Mouse (Mus musculus) MEL (cell line): ENCODE measurements at regions not wholly inside any gene's neighbourhood (a gene's known extent, or its start where the extent isn't known, plus 50 kb on each side); places are given as distances from the start of the nearest gene placed in this dataset.

Experiments
- DNase-seq: peaks from one replicate; pipeline ENCODE4 v3.0.0; 2011; ENCODE audit warnings: low read depth, low spot score
- H3K27ac ChIP-seq: 2 replicates; pipeline ENCODE4 v1.5.1; 2012; ENCODE audit warnings: low read depth, mild to moderate bottlenecking, control low read depth, low read length, moderate library complexity; ENCODE audit not compliant: control insufficient read depth
- H3K27me3 ChIP-seq, 2 experiments: fragments of 150-350 bp in 1 of 2; sonication (generic) in 1 of 2; 2 replicates each; pipeline ENCODE4 v1.6.1; 2012; ENCODE audit warnings: low read length in 2 of 2, mild to moderate bottlenecking in 2 of 2, improper control_type of control experiment in 1 of 2, moderate library complexity in 1 of 2; ENCODE audit not compliant: insufficient read depth in 2 of 2, control insufficient read depth in 1 of 2
- H3K36me3 ChIP-seq, 2 experiments: 2 replicates each; pipeline ENCODE4 v1.6.1; 2012 to 2014; ENCODE audit warnings: low read length in 2 of 2, improper control_type of control experiment in 1 of 2, inconsistent platforms in 1 of 2, mild to moderate bottlenecking in 1 of 2; ENCODE audit not compliant: insufficient read depth in 2 of 2, control insufficient read depth in 1 of 2
- H3K4me1 ChIP-seq, 2 experiments: fragments of 150-350 bp in 1 of 2; sonication (generic) in 1 of 2; 2 replicates each; pipeline ENCODE4 v1.6.1; 2012; ENCODE audit warnings: low read length in 2 of 2, improper control_type of control experiment in 1 of 2, mild to moderate bottlenecking in 1 of 2; ENCODE audit not compliant: insufficient read depth in 2 of 2, control insufficient read depth in 1 of 2
- H3K4me3 ChIP-seq, 2 experiments: fragments of 150-350 bp in 1 of 2; sonication (generic) in 1 of 2; 2 replicates each; pipeline ENCODE4 v1.5.1; 2012; ENCODE audit warnings: low read depth in 2 of 2, low read length in 2 of 2, mild to moderate bottlenecking in 2 of 2, moderate library complexity in 2 of 2, control low read depth in 1 of 2, improper control_type of control experiment in 1 of 2; ENCODE audit not compliant: control insufficient read depth in 1 of 2, insufficient read depth in 1 of 2
- H3K79me2 ChIP-seq: 2 replicates; pipeline ENCODE4 v1.6.1; 2012; ENCODE audit warnings: mild to moderate bottlenecking, low read length, moderate library complexity; ENCODE audit not compliant: control insufficient read depth, poor library complexity, insufficient read depth
- H3K9ac ChIP-seq: 2 replicates; pipeline ENCODE4 v1.6.1; 2012; ENCODE audit warnings: low read depth, mild to moderate bottlenecking, control low read depth, low read length, moderate library complexity; ENCODE audit not compliant: control insufficient read depth, poor library complexity, severe bottlenecking
- H3K9me3 ChIP-seq: fragments of 150-350 bp; sonication (generic); replicated peaks from 2 replicates; pipeline ENCODE4 v1.6.1; 2012; ENCODE audit warnings: mild to moderate bottlenecking, low read length, improper control_type of control experiment, moderate library complexity; ENCODE audit not compliant: insufficient read depth
- BHLHE40 ChIP-seq: IDR thresholded peaks from 2 replicates; pipeline ENCODE4 v1.6.1; 2012; ENCODE audit warnings: low read depth, mild to moderate bottlenecking, inconsistent platforms, low read length, improper control_type of control experiment, borderline replicate concordance
- CHD2 ChIP-seq: IDR thresholded peaks from 2 replicates; pipeline ENCODE4 v1.6.1; 2011; ENCODE audit warnings: low read length, improper control_type of control experiment
- CTCF ChIP-seq, 3 experiments: IDR thresholded peaks in 2 of 3; conservative IDR thresholded peaks in 1 of 3; 2 replicates each; pipeline ENCODE4 v1.5.1; 2011 to 2012; ENCODE audit warnings: low read length in 3 of 3, low read depth in 2 of 3, mild to moderate bottlenecking in 2 of 3, improper control_type of control experiment in 1 of 3, inconsistent platforms in 1 of 3, mixed read lengths in 1 of 3, moderate library complexity in 1 of 3; ENCODE audit not compliant: control insufficient read depth in 1 of 3, insufficient read depth in 1 of 3, poor library complexity in 1 of 3, severe bottlenecking in 1 of 3
- E2F4 ChIP-seq: IDR thresholded peaks from 2 replicates; pipeline ENCODE4 v1.6.1; 2011; ENCODE audit warnings: low read depth, low read length, improper control_type of control experiment, borderline replicate concordance
- ELF1 ChIP-seq: IDR thresholded peaks from 2 replicates; pipeline ENCODE4 v1.6.1; 2014; ENCODE audit warnings: low read depth, mild to moderate bottlenecking, inconsistent platforms, low read length, improper control_type of control experiment, moderate library complexity
- EP300 ChIP-seq, 2 experiments: IDR thresholded peaks; 2 replicates each; pipeline ENCODE4 v1.6.1; 2011; ENCODE audit warnings: improper control_type of control experiment in 2 of 2, low read length in 2 of 2, low read depth in 1 of 2, mild to moderate bottlenecking in 1 of 2
- GABPA ChIP-seq: IDR thresholded peaks from 2 replicates; pipeline ENCODE4 v1.6.1; 2012; ENCODE audit warnings: low read depth, mild to moderate bottlenecking, inconsistent platforms, low read length, improper control_type of control experiment, moderate library complexity
- GATA1 ChIP-seq: IDR thresholded peaks from 2 replicates; pipeline ENCODE4 v1.6.1; 2011; ENCODE audit warnings: low read depth, low read length, improper control_type of control experiment
- JUND ChIP-seq: IDR thresholded peaks from 2 replicates; pipeline ENCODE4 v1.6.1; 2011; ENCODE audit warnings: low read depth, mild to moderate bottlenecking, improper control_type of control experiment, low read length
- KAT2A ChIP-seq: conservative IDR thresholded peaks from 2 replicates; pipeline ENCODE4 v1.6.1; 2012; ENCODE audit warnings: low read depth, low read length, improper control_type of control experiment, inconsistent platforms
- MAFK ChIP-seq: IDR thresholded peaks from 2 replicates; pipeline ENCODE4 v1.6.1; 2011; ENCODE audit warnings: low read depth, mild to moderate bottlenecking, low read length, improper control_type of control experiment, borderline replicate concordance
- MAZ ChIP-seq: IDR thresholded peaks from 2 replicates; pipeline ENCODE4 v1.6.1; 2012; ENCODE audit warnings: low read depth, mild to moderate bottlenecking, inconsistent platforms, low read length, improper control_type of control experiment
- MEF2A ChIP-seq: IDR thresholded peaks from 2 replicates; pipeline ENCODE4 v1.6.1; 2014; ENCODE audit warnings: low read depth, mild to moderate bottlenecking, inconsistent platforms, low read length, improper control_type of control experiment; ENCODE audit not compliant: poor library complexity, insufficient replicate concordance, severe bottlenecking; ENCODE audit errors: extremely low read depth
- MXI1 ChIP-seq: IDR thresholded peaks from 2 replicates; pipeline ENCODE4 v1.6.1; 2011; ENCODE audit warnings: mild to moderate bottlenecking, low read depth, low read length, improper control_type of control experiment
- MYB ChIP-seq: IDR thresholded peaks from 2 replicates; pipeline ENCODE4 v1.6.1; 2011; ENCODE audit warnings: mild to moderate bottlenecking, low read depth, low read length, improper control_type of control experiment
- MYC ChIP-seq: IDR thresholded peaks from 2 replicates; pipeline ENCODE4 v1.6.1; 2011; ENCODE audit warnings: low read depth, mild to moderate bottlenecking, low read length, improper control_type of control experiment, moderate library complexity
- NELFE ChIP-seq: IDR thresholded peaks from 2 replicates; pipeline ENCODE4 v1.6.1; 2011; ENCODE audit warnings: low read depth, low read length, improper control_type of control experiment
- NRF1 ChIP-seq: IDR thresholded peaks from 2 replicates; pipeline ENCODE4 v1.6.1; 2014; ENCODE audit warnings: low read depth, mild to moderate bottlenecking, inconsistent platforms, low read length, improper control_type of control experiment, moderate library complexity; ENCODE audit not compliant: poor library complexity, insufficient read depth, severe bottlenecking
- POLR2A ChIP-seq, 2 experiments: IDR thresholded peaks; 2 replicates each; pipeline ENCODE4 v1.6.1; 2011 to 2012; ENCODE audit warnings: low read length in 2 of 2, mild to moderate bottlenecking in 2 of 2, control low read depth in 1 of 2, improper control_type of control experiment in 1 of 2, low read depth in 1 of 2, moderate library complexity in 1 of 2; ENCODE audit not compliant: control insufficient read depth in 1 of 2, insufficient read depth in 1 of 2, poor library complexity in 1 of 2
- POLR2AphosphoS5 ChIP-seq: IDR thresholded peaks from 2 replicates; pipeline ENCODE4 v1.6.1; 2012; ENCODE audit warnings: low read depth, borderline replicate concordance, mild to moderate bottlenecking, inconsistent platforms, low read length, moderate library complexity, mixed read lengths
- RAD21 ChIP-seq: IDR thresholded peaks from 2 replicates; pipeline ENCODE4 v1.6.1; 2011; ENCODE audit warnings: mild to moderate bottlenecking, low read depth, low read length, improper control_type of control experiment
- RCOR1 ChIP-seq: IDR thresholded peaks from 2 replicates; pipeline ENCODE4 v1.6.1; 2012; ENCODE audit warnings: low read depth, mild to moderate bottlenecking, inconsistent platforms, low read length, improper control_type of control experiment
- SIN3A ChIP-seq: IDR thresholded peaks from 2 replicates; pipeline ENCODE4 v1.6.1; 2012; ENCODE audit warnings: low read length, improper control_type of control experiment, inconsistent platforms
- TBP ChIP-seq: IDR thresholded peaks from 2 replicates; pipeline ENCODE4 v1.8.0; 2011; ENCODE audit warnings: low read depth, low read length, improper control_type of control experiment
- TCF12 ChIP-seq: IDR thresholded peaks from 2 replicates; pipeline ENCODE4 v1.6.1; 2014; ENCODE audit warnings: low read depth, mild to moderate bottlenecking, inconsistent platforms, low read length, improper control_type of control experiment, moderate library complexity
- UBTF ChIP-seq: IDR thresholded peaks from 2 replicates; pipeline ENCODE4 v1.6.1; 2012; ENCODE audit warnings: low read depth, mild to moderate bottlenecking, inconsistent platforms, low read length, improper control_type of control experiment, moderate library complexity, borderline replicate concordance; ENCODE audit not compliant: insufficient read depth
- USF2 ChIP-seq, 2 experiments: IDR thresholded peaks; 2 replicates each; pipeline ENCODE4 v1.6.1; 2011 to 2012; ENCODE audit warnings: improper control_type of control experiment in 2 of 2, low read length in 2 of 2, borderline replicate concordance in 1 of 2, inconsistent platforms in 1 of 2, low read depth in 1 of 2, mild to moderate bottlenecking in 1 of 2; ENCODE audit not compliant: insufficient read depth in 1 of 2
- ZC3H11A ChIP-seq: IDR thresholded peaks from 2 replicates; pipeline ENCODE4 v1.6.1; 2012; ENCODE audit warnings: low read depth, mild to moderate bottlenecking, inconsistent platforms, low read length, improper control_type of control experiment
- ZMIZ1 ChIP-seq: IDR thresholded peaks from 2 replicates; pipeline ENCODE4 v1.6.1; 2012; ENCODE audit warnings: low read depth, mild to moderate bottlenecking, inconsistent platforms, low read length, improper control_type of control experiment, moderate library complexity

GRCm38 (mm10) chr19:14786868-14787267 is 189.0 kb upstream of the Tle4 start:
- TF ChIP-seq RCOR1 (no peak), MAFK (no peak), MXI1 (no peak), ELF1 (no peak), TBP (no peak), MYB (no peak), UBTF (no peak), CHD2 (no peak), ZC3H11A (no peak), GATA1 (no peak), KAT2A (no peak), JUND (no peak), CTCF (IDR thresholded peaks at IDR 0.05 in 2 of 3, conservative IDR thresholded peaks at IDR 0.05 in 1 of 3; ENCODE audit: control insufficient read depth in 1 of 3, insufficient read depth in 1 of 3, low read depth in 2 of 3, low read length in 3 of 3, poor library complexity in 1 of 3, severe bottlenecking in 1 of 3) (no peak), POLR2AphosphoS5 (no peak), POLR2A (IDR thresholded peaks at IDR 0.05; ENCODE audit: control insufficient read depth in 1 of 2, insufficient read depth in 1 of 2, low read depth in 1 of 2, low read length in 2 of 2, poor library complexity in 1 of 2) (no peak), NRF1 (no peak), E2F4 (no peak), MEF2A (no peak), SIN3A (no peak)
- no peak for DNase-seq

DNA sequence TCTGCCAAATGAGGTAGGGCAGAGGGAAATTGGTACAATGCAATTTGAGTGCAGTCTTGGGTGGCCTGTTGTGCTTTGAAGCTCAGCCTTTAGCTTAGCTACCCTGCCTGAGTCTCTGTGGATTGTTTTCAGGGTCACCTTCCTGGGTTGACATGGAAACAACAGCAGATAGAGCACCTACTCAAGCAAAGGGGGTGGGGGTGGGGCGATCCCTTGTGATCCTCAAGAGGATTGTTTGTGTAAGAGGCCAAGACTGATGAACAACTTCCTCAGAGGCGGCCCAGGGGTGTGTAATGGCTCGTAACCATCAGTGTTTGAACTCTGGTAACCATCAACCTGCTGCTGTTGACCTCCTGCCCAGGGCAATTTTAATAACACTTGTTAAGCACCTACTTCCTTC is 187.8 kb upstream of the Tle4 start:
- Histone ChIP-seq H3K9ac (no peak overlapping the region), H3K9me3 (no peaks in the 10 kb centered on the region), H3K79me2 (no peaks in the 10 kb centered on the region), H3K4me1 (no peaks in the 10 kb centered on the region), H3K4me3 (no peak overlapping the region), H3K36me3 (no peaks in the 10 kb centered on the region), H3K27me3 (no peaks in the 10 kb centered on the region), H3K27ac (no peak overlapping the region)
- no peak for DNase-seq
- TF ChIP-seq TCF12 = no peak
- TF ChIP-seq MYC = no peak
- TF ChIP-seq RCOR1 = no peak
- TF ChIP-seq EP300 (IDR thresholded peaks at IDR 0.05; ENCODE audit: low read depth in 1 of 2, low read length in 2 of 2) = no peak
- no peak for TF ChIP-seq GATA1
- no peak for TF ChIP-seq MAFK
- no peak for TF ChIP-seq NRF1
- TF ChIP-seq POLR2A (IDR thresholded peaks at IDR 0.05; ENCODE audit: control insufficient read depth in 1 of 2, insufficient read depth in 1 of 2, low read depth in 1 of 2, low read length in 2 of 2, poor library complexity in 1 of 2) = no peak
- TF ChIP-seq JUND = no peak
- no peak for TF ChIP-seq GABPA
- no peak for TF ChIP-seq E2F4
- no peak for TF ChIP-seq BHLHE40
- no peak for TF ChIP-seq NELFE
- TF ChIP-seq USF2 (IDR thresholded peaks at IDR 0.05; ENCODE audit: borderline replicate concordance in 1 of 2, insufficient read depth in 1 of 2, low read depth in 1 of 2, low read length in 2 of 2) = no peak
- no peak for TF ChIP-seq RAD21
- TF ChIP-seq CHD2 = no peak
- TF ChIP-seq ZMIZ1 = no peak
- no peak for TF ChIP-seq TBP
- TF ChIP-seq MAZ = no peak

More at GRCm38 (mm10) chr19:14786868-14787267, 189.0 kb upstream of the Tle4 start:
- H3K4me3 ChIP-seq = no peak overlapping the region
- H3K9ac ChIP-seq = no peak overlapping the region
- no peaks in the 10 kb centered on the region for H3K4me1 ChIP-seq
- H3K27ac ChIP-seq = no peak overlapping the region
- H3K36me3 ChIP-seq = no peaks in the 10 kb centered on the region
- no peaks in the 10 kb centered on the region for H3K9me3 ChIP-seq
- H3K79me2 ChIP-seq = no peaks in the 10 kb centered on the region
- H3K27me3 ChIP-seq = no peaks in the 10 kb centered on the region
